Mouse (Mus musculus): ENCODE results near the gene Sdk1. TPM values are rescaled to one million over a fixed set of nuclear protein-coding genes. Genes with fewer than 3 reads are reported as not detected.

Gene Sdk1
- total and polyA plus RNA-seq, 2 experiments = 0.18 to 0.27 TPM

DNA sequence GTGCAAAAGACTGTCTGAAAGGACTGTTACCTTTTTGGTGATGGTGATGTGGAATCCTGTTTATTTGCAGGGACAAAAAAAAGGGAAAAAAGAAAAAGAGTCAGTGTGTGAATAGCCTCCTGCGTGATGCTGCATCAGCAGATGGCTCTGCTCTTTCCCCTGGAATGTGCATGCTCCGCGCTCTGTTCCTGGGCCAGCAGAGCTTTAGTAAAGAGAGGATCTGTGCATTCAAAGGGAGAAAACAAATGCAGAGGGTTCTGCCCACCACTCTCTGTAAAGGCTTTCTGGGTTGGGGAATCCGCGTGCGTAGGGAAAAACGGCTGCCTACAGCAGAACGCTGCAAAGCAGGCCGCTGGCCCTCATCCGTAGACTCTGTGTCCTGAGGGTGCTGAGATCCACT lies 644.7 kb downstream of the Sdk1 start:
- Histone ChIP-seq H3K9ac (ENCODE audit: low read depth, low read length) (no peak overlapping the region), H3K27me3 (ENCODE audit: control insufficient read depth, insufficient read depth, low read length) (no peaks in the 10 kb centered on the region), H3K4me1 (ENCODE audit: control insufficient read depth, insufficient read depth, low read length) (no peaks in the 10 kb centered on the region), H3K79me2 (ENCODE audit: control insufficient read depth, insufficient read depth, low read length) (no peaks in the 10 kb centered on the region), H3K4me3 (ENCODE audit: insufficient read depth, low read depth, low read length) (no peak overlapping the region), H3K36me3 (ENCODE audit: control insufficient read depth, insufficient read depth, low read length) (no peaks in the 10 kb centered on the region), H3K27ac (replicated peaks; ENCODE audit: insufficient read depth, low read depth, low read length) (no peak overlapping the region)
- TF ChIP-seq POLR2A (IDR thresholded peaks at IDR 0.05; ENCODE audit: extremely low read depth, insufficient read depth, low read length) = no peak
- TF ChIP-seq CTCF (IDR thresholded peaks at IDR 0.05; ENCODE audit: low read depth, low read length) = no peak
- WGBS = 97% methylated on average over 10 of the region's 10 CpGs
- no peak for DNase-seq (ENCODE audit: extremely low read depth, low read depth, low spot score)

- no peak for TF ChIP-seq CTCF (IDR thresholded peaks at IDR 0.05; ENCODE audit: low read depth, low read length)
- TF ChIP-seq POLR2A (IDR thresholded peaks at IDR 0.05; ENCODE audit: extremely low read depth, insufficient read depth, low read length) = no peak
- no peak overlapping the region for H3K9ac ChIP-seq (ENCODE audit: low read depth, low read length)
- 66% methylated on average over 9 of the region's 9 CpGs for WGBS
- no peak for DNase-seq (ENCODE audit: extremely low read depth, low read depth, low spot score)
- H3K4me3 ChIP-seq (ENCODE audit: insufficient read depth, low read depth, low read length) = no peak overlapping the region
- H3K27ac ChIP-seq (replicated peaks; ENCODE audit: insufficient read depth, low read depth, low read length) = no peak overlapping the region
- no peaks in the 10 kb centered on the region for H3K4me1 ChIP-seq (ENCODE audit: control insufficient read depth, insufficient read depth, low read length)
- no peaks in the 10 kb centered on the region for H3K36me3 ChIP-seq (ENCODE audit: control insufficient read depth, insufficient read depth, low read length)
- no peaks in the 10 kb centered on the region for H3K27me3 ChIP-seq (ENCODE audit: control insufficient read depth, insufficient read depth, low read length)
- no peaks in the 10 kb centered on the region for H3K79me2 ChIP-seq (ENCODE audit: control insufficient read depth, insufficient read depth, low read length)
These were observed 648.5 kb downstream of the Sdk1 start for GRCm38 (mm10) chr5:141889766-141890165.

DNA sequence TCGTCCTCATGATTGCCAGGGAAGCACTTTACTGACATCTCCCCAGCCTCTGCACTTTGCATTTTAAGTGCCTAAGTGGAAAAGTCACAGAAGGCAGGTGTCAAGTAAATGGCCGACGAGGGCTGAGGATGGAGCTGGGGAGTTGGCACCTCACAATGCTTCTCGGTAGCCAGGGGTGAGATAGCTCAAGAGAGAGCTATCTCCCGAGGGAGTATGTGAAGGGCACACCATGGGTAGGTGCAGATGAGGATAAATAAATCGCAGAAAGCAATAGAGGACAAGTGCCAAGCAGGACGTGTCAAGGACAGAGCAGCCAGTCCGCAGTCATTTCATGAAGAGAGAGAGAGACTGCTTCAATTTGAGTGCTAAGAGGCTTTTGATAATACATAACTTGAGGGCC lies 655.1 kb downstream of the Sdk1 start:
- H3K4me3 ChIP-seq (ENCODE audit: insufficient read depth, low read depth, low read length) = no peak overlapping the region
- no peak overlapping the region for H3K27ac ChIP-seq (replicated peaks; ENCODE audit: insufficient read depth, low read depth, low read length)
- no peak for TF ChIP-seq CTCF (IDR thresholded peaks at IDR 0.05; ENCODE audit: low read depth, low read length)
- no peaks in the 10 kb centered on the region for H3K4me1 ChIP-seq (ENCODE audit: control insufficient read depth, insufficient read depth, low read length)
- H3K27me3 ChIP-seq (ENCODE audit: control insufficient read depth, insufficient read depth, low read length) = no peaks in the 10 kb centered on the region
- no peaks in the 10 kb centered on the region for H3K36me3 ChIP-seq (ENCODE audit: control insufficient read depth, insufficient read depth, low read length)
- 92% methylated on average over 8 of the region's 8 CpGs for WGBS
- no peaks in the 10 kb centered on the region for H3K79me2 ChIP-seq (ENCODE audit: control insufficient read depth, insufficient read depth, low read length)
- DNase-seq (ENCODE audit: extremely low read depth, low read depth, low spot score) = no peak
- H3K9ac ChIP-seq (ENCODE audit: low read depth, low read length) = no peak overlapping the region

DNA sequence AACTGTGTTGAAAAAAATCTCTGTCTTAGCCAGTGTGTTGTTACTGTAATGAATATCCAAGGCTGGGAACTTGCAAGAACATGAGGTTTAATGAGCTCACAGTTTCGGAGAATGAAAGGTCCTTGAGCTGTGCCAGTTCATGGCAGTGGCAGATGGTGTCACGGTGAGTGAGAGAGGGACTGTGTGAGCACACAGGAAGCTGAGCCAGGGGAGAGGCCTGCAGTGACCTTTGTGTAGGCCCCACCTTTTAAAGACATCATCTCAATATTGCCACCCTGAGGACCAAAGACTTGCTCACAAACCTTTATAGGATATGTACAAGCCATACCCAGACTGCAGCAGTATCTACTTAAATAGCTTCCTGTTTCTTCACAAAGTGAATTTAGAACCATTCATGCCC lies 656.2 kb downstream of the Sdk1 start:
- Histone ChIP-seq H3K36me3 (ENCODE audit: control insufficient read depth, insufficient read depth, low read length) (no peaks in the 10 kb centered on the region), H3K9ac (ENCODE audit: low read depth, low read length) (no peak overlapping the region), H3K27me3 (ENCODE audit: control insufficient read depth, insufficient read depth, low read length) (no peaks in the 10 kb centered on the region), H3K4me1 (ENCODE audit: control insufficient read depth, insufficient read depth, low read length) (no peaks in the 10 kb centered on the region), H3K4me3 (ENCODE audit: insufficient read depth, low read depth, low read length) (no peak overlapping the region), H3K27ac (replicated peaks; ENCODE audit: insufficient read depth, low read depth, low read length) (no peak overlapping the region), H3K79me2 (ENCODE audit: control insufficient read depth, insufficient read depth, low read length) (no peaks in the 10 kb centered on the region)
- 47% methylated on average over 2 of the region's 2 CpGs for WGBS
- no peak for DNase-seq (ENCODE audit: extremely low read depth, low read depth, low spot score)
- TF ChIP-seq POLR2A (IDR thresholded peaks at IDR 0.05; ENCODE audit: extremely low read depth, insufficient read depth, low read length) (no peak), CTCF (IDR thresholded peaks at IDR 0.05; ENCODE audit: low read depth, low read length) (no peak)

DNA sequence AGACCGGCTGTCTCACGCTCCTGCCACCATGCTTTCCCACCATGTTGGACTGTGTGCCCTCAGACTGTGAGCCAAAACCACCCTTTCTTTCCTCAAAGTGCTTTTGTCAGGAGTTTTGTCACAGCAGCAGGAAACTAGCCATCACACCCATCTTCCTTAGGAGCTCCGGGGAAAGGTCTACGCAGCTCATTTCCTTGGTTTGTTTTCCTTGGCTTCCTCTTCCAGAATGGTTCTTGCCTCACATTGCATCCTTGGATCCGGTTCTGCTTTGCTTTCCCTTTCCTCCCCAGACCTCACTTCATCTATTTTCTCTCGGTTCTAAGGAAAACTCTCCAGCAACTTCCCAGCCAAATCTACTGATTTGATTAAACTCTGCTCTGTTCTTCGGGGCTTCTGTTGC lies 658.5 kb downstream of the Sdk1 start:
- no peak overlapping the region for H3K9ac ChIP-seq (ENCODE audit: low read depth, low read length)
- no peak overlapping the region for H3K27ac ChIP-seq (replicated peaks; ENCODE audit: insufficient read depth, low read depth, low read length)
- H3K4me3 ChIP-seq (ENCODE audit: insufficient read depth, low read depth, low read length) = no peak overlapping the region
- DNase-seq (ENCODE audit: extremely low read depth, low read depth, low spot score) = no peak
- H3K27me3 ChIP-seq (ENCODE audit: control insufficient read depth, insufficient read depth, low read length) = no peaks in the 10 kb centered on the region
- no peaks in the 10 kb centered on the region for H3K79me2 ChIP-seq (ENCODE audit: control insufficient read depth, insufficient read depth, low read length)
- TF ChIP-seq CTCF (IDR thresholded peaks at IDR 0.05; ENCODE audit: low read depth, low read length) (no peak), POLR2A (IDR thresholded peaks at IDR 0.05; ENCODE audit: extremely low read depth, insufficient read depth, low read length) (no peak)
- H3K4me1 ChIP-seq (ENCODE audit: control insufficient read depth, insufficient read depth, low read length) = no peaks in the 10 kb centered on the region
- WGBS = 78% methylated on average over 7 of the region's 7 CpGs
- no peaks in the 10 kb centered on the region for H3K36me3 ChIP-seq (ENCODE audit: control insufficient read depth, insufficient read depth, low read length)

DNA sequence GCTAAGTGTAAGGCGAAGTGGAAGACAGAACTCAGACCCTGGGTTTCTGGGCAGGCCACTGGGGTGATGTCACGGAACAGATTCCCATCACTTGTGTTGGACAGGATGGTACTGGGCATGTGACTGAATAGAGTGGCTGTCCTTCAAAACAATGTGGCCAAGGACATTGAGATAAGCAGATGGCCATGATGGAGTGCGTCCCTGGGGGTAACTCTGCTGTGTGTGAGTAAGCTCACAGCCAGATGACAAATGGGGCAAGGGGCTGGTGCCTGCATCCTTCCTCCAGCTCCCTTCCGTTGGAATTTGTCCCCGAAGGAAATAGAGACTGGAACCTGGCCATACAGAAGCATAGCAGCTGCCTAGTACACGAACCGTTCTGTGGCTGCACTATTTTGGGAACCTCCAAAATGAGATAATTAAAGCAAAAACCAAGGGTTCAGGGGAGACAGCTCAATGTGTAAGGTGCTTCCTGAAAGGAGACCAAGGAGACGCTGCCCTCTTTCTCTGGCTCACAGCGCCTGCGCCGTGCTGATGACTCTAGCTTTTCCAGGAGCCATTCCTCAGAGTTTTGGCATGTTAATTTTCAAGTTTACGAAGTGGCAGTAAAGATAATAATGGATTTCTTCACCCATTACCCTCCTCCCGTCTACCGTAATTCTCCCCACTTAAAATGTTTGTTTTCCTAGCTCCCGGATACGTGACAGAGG lies 661.4 kb downstream of the Sdk1 start:
- 69% methylated on average over 16 of the region's 16 CpGs for WGBS
- no peaks in the 10 kb centered on the region for H3K27me3 ChIP-seq (ENCODE audit: control insufficient read depth, insufficient read depth, low read length)
- DNase-seq (ENCODE audit: extremely low read depth, low read depth, low spot score) = no peak

More for the DNA sequence above, 661.4 kb downstream of the Sdk1 start:
- H3K36me3 ChIP-seq (ENCODE audit: control insufficient read depth, insufficient read depth, low read length) = no peaks in the 10 kb centered on the region
- H3K27ac ChIP-seq (replicated peaks; ENCODE audit: insufficient read depth, low read depth, low read length) = no peak overlapping the region
- H3K9ac ChIP-seq (ENCODE audit: low read depth, low read length) = no peak overlapping the region
- no peaks in the 10 kb centered on the region for H3K4me1 ChIP-seq (ENCODE audit: control insufficient read depth, insufficient read depth, low read length)
- TF ChIP-seq CTCF (IDR thresholded peaks at IDR 0.05; ENCODE audit: low read depth, low read length) (no peak), POLR2A (IDR thresholded peaks at IDR 0.05; ENCODE audit: extremely low read depth, insufficient read depth, low read length) (no peak)
- H3K79me2 ChIP-seq (ENCODE audit: control insufficient read depth, insufficient read depth, low read length) = no peaks in the 10 kb centered on the region
- no peak overlapping the region for H3K4me3 ChIP-seq (ENCODE audit: insufficient read depth, low read depth, low read length)
